Mouse (Mus musculus): ENCODE measurements around the gene Rel.

The Rel gene

DNA sequence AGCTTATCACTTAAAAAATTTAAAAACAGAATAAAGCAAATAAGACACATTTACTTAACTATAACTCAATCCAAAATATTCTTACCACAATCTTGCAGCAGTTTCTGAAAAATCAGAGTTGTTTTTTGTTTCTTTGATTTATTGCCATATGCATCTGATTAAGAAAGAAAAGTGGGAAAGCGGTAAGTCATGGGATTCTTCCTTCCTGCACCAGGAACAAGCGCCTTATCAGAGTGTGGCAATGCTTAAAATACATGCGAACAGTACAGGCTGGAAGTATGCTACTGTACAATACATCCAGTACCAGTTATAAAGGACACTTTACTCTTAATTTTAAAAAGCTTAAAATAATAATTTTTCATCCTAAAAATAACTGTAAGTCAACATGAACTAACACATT lies 26.4 kb downstream of the Rel start:
- DNase-seq (ENCODE audit: low spot score) = no peak

DNA sequence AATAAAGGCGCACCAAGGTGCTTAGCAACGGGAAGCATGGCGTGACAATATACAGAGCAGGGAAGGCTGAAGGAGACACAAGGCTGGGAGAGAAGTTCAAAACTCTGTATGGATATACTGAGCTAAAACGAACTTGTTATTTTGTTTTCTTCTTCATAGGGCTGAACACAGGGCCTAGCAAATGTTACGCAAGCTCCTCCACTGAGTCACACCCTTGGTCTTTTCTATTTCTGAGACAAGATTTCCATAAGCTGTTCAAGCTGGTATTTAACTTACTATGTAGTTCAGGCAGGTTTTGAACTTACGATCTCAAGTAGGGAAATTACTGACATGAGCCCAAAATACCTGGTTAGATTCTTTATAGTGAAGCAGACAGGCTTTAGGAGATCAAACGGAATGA lies 29.4 kb downstream of the Rel start:
- DNase-seq (ENCODE audit: low spot score) = no peak

GRCm38 (mm10) chr11:23740895-23741294 lies 29.9 kb downstream of the Rel start:
- DNase-seq (ENCODE audit: low spot score) = no peak

DNA sequence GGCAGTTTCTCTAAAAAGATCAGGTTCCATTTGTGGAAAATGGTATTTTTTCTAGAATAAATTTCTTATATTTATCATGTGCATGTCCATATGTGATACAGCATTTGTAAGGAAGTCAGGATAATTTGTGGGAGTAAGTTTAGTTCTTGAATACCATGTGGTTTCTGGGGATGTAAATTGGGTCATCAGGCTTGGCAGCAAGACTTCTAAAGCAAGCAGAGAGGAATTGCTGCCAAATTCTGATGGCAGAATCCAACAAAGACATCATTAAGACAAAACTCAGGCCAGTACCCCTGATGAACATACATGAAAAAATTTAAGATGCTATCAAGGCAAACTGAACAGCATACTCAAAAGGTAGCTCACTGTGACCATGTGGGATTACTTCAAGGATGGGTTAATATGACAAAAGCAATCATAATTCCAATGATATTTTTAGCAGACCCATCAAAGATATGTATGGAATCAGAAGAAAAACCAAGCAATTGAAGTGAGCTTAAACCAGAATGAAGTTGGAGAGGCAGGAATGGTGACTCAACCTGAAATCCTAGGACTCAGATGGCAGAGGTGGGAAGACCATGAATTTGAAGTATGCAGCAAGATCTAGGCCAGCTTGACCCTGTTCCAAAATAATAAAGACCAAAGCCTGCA lies 34.8 kb downstream of the Rel start:
- no peak for DNase-seq (ENCODE audit: low spot score)

DNA sequence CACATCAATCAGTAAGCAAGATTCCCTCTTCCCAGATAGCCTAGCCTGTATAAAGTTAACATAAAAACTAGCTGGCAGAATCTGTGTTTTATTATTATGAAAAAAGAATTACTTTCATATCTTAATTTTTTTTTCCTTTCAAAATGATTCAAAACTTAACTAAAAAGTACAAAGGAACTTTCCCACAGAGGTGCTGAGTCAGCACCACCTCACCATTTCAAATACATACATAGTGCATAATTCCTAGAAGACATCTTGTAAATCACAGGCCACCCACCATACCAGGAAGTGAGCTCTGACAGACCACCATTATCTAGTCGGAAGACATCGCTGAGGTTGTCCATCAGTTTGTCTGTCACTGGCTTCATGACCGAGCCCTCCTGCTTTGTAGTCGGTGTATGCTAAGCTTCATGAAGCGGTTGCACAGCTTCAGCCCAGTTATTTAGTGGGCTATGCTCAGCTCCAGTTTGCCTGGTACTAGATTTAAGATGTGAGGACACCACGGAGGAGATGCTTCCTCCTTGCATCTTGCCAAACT lies 36.0 kb downstream of the Rel start:
- no peak for DNase-seq (ENCODE audit: low spot score)

- no peak for DNase-seq (ENCODE audit: low spot score)
These were observed 37.9 kb downstream of the Rel start for GRCm38 (mm10) chr11:23732840-23733239.

DNA sequence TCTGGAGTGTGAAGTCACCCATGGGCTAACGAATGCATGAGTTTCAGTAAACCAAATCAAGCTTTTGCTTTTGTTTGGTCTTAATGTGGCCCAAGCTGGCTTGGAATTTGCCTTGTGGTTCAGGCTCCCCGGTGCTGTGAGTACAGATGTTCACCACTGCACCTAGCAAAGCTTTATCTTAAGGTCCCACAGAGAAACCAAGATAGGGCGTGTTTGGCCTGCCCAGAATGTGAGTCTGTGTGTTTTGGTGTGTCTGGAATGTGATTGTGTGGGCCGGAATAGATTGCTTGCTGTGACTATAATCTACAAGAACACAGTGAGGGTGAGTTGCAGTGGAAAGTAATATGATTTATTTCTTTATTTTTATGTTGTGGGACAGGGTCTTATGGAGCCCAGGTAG lies 40.6 kb downstream of the Rel start:
- no peak for DNase-seq (ENCODE audit: low spot score)

DNA sequence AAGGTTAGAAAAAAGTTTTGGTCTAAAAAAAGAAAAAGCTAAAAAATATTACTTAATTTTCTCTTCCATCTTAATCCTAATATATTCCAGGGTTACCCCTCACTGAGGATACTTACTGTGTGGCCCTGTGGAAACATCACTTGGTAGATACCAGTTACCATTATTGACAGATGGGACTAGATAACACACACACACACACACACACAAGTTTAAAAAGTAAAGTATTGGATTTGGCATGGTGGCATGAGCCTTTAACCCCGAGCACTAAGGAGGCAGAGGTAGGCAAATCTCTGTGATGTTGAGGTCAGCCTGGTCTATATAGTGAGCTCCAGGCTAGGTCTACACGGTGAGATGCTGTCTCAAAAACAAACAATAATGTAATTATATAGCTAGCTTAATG lies 42.6 kb downstream of the Rel start:
- DNase-seq (ENCODE audit: low spot score) = no peak

- no peak for DNase-seq (ENCODE audit: low spot score)
These were observed 44.3 kb downstream of the Rel start for GRCm38 (mm10) chr11:23726441-23726840.

DNA sequence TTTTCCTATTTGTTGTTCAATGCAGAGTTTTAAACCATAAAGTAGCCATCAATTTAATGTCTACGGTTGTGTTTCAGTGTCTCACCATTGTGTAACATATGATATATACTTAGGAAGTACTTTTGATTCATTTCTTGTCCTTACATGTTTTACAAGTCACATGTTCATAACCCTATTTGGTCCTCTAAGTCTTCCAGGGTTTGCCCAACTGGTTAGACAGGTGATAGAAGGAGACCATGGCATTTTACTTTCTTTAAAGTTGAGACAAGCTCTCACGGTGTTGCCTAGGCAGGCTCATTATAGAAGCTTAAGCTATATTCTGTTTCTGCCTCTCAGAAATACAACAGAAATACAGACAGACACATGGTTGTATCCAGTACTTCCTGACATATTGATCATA lies 44.9 kb downstream of the Rel start:
- DNase-seq (ENCODE audit: low spot score) = no peak

DNA sequence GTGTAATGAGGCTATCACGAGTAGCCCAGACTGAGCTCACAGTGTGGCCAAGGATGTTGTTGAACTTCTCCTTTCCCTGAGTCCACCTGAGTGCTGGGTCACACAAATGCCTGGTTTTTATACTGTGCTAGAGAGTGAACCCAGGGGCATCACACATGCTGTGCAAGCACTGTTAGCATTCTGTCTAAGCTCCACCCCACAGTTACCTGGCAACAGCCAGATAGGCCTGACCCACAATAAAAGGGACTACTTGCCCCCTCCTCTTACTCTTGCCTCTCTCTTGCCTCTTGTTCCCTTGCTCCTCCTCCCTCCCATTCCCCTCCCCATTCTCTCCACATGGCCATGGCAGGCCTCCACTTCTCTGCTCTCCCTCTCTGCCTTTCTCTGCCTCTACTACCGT lies 48.4 kb downstream of the Rel start:
- DNase-seq (ENCODE audit: low spot score) = no peak

DNA sequence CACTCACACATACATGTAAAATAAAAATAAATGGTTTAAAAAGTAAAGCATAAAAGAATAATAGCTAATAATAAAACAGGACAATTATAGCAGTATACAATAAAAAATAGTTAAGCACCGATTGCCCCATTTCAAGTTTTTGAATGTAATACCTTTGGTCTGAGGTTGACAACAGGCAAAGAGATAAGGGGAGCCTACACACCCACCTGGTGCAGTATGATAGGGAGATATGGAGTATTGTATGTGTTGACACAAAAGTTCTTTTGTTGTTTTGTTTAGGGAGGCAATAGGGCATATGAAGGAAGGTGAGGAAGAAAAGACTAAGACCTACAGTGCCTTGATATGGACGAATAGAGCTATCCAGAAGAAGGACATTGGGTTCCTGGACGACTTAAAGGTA lies 50.9 kb downstream of the Rel start:
- DNase-seq (ENCODE audit: low spot score) = no peak

DNA sequence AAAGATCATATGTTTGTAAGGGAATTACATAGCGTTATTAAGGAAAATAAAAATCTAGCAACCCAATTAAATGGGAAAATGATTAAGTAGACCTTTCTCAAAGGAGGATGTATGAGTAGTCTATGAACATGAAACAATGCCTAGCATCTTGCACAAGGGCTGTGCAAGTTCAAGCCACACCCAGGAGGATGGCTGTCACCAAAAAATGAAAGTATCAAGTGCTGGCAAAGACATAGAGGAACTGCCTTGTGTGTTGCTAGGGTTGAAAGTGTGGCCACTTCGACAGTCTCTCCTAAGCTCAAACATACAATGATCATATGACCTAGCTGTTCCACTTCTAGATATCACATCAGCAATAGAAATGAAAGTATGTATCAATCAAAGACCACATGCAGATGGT lies 51.9 kb downstream of the Rel start:
- no peak for DNase-seq (ENCODE audit: low spot score)

DNA sequence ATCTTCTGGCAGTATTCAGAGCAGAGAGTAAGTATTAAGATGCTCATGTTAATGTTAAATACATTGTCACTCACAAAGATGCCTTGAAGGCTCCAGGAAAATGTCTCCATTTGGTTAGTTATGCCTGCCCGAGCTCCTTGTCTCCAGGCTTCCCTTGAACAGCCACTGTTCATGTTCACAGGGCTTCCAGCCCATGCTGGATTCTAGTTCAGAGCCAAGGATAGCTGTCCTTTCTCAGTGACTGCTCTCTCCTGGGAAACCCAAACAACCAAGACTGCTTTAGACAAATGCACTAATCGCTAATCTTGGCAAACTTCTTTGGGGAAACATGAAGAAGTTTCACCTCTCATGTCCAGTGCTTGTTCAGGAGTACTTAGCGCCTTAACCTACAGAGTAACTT lies 58.5 kb downstream of the Rel start:
- DNase-seq (ENCODE audit: low spot score) = no peak

- no peak for DNase-seq (ENCODE audit: low spot score)
These were observed 66.0 kb downstream of the Rel start for GRCm38 (mm10) chr11:23704604-23705294.

- DNase-seq (ENCODE audit: low spot score) = no peak
These were observed 68.9 kb downstream of the Rel start for GRCm38 (mm10) chr11:23701831-23702230.

DNA sequence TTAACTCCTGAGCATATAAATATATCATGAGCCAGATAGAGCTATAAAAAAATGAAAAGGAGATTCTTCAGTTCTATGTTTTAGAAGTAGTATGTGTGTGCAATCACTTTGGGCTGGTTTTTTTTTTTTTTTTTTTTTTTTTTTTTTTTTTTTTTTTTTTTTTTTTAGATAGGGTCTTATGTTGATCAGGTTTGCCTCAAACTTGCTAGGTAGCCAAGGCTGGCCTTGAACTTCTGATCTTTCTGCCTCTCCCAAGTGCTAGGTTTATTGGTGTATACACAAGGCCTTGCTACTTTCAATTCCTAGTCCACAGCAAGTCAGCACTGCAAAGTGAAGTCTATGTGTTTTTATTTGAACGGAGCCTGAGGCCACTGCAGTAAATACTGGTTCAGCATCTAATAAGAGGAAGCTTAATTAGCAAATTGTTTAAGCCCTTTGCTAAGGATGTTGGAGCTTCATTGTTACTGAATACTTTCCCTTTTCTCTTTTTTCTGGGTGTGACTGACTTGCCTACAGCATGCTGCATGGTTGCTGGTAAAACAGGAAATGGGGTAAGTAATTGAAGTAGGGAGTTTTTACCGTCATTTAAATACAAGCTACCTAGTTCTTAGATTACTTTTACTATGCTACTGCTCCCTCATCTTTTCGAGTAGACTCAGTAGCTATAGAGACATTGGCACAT lies 71.2 kb downstream of the Rel start:
- no peak for DNase-seq (ENCODE audit: low spot score)

DNA sequence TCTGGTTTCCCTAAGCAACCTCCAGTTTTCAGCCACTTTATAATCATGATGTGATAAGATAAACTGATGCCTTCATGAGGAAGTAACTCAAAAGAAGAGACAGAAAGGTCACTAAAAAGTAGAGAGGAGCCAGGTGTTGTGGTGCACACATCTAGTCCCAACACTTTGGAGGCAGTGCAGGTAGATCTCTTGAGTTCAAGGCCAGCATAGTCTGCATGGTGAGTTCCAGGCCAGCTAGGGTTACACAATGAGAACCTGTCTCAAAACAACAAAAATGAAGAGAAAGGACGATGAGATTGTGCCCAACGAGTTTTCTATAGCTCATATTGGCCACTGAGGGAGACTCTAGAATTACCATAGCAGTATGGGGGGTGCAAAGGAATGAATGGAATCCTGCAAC lies 72.2 kb downstream of the Rel start:
- DNase-seq (ENCODE audit: low spot score) = no peak

GRCm38 (mm10) chr11:23695847-23696246 lies 74.9 kb downstream of the Rel start:
- no peak for DNase-seq (ENCODE audit: low spot score)

GRCm38 (mm10) chr11:23693286-23693685 lies 77.5 kb downstream of the Rel start:
- DNase-seq (ENCODE audit: low spot score) = peak; percentile 25

DNA sequence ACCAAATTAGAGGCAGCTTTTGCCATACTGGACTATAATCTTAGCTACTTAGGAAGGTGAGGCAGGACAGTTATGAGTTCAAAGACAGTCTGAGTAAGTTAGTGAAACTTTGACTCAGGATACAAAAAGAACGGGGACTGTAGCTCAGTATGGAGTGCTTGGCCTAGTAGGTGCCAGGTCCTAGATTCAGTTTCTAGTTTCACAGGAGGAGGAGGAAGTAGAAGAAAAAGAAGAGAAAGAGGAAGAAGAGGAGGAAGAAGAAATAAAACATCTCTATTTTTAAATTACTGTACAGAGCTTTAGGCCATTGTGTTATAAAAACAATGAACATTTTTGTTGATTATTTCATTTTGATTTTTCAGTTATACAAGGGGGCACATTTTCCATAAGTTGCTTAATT lies 82.7 kb downstream of the Rel start:
- DNase-seq (ENCODE audit: low spot score) = no peak
